Mouse (Mus musculus) left cerebral cortex, adult 9 months (tissue): ENCODE measurements at regions not wholly inside any gene's neighbourhood (a gene's known extent, or its start where the extent isn't known, plus 50 kb on each side); places are given as distances from the start of the nearest gene placed in this dataset.
A peak's percentile ranks its signal among the peaks of the same experiment; 100 is the strongest.

Experiments used
- DNase-seq, 2 experiments: peaks; one replicate each; pipeline ENCODE4 v3.0.0; 2022; ENCODE audit warnings: low spot score in 2 of 2

GRCm38 (mm10) chr4:39179445-39179844 lies 270.6 kb upstream of the 1700009N14Rik start:
- DNase-seq: no peak

GRCm38 (mm10) chr4:39185680-39186079 lies 264.4 kb upstream of the 1700009N14Rik start:
- peak; percentile 22 to 34 for DNase-seq

- DNase-seq: peak; percentile 73 to 77
Measured at GRCm38 (mm10) chr4:39199152-39199551, 250.9 kb upstream of the 1700009N14Rik start.

GRCm38 (mm10) chr4:39210599-39210998 lies 239.5 kb upstream of the 1700009N14Rik start:
- DNase-seq: no peak
